Mouse (Mus musculus): ENCODE results near the gene Taf3. TPM values are rescaled to one million over a fixed set of nuclear protein-coding genes. Genes with fewer than 3 reads are reported as not detected.
A peak's percentile ranks its signal among the peaks of the same experiment; 100 is the strongest.

Gene Taf3
- total RNA-seq, 2 experiments from 2014 or later, result 13.9 to 15.4 TPM

DNA sequence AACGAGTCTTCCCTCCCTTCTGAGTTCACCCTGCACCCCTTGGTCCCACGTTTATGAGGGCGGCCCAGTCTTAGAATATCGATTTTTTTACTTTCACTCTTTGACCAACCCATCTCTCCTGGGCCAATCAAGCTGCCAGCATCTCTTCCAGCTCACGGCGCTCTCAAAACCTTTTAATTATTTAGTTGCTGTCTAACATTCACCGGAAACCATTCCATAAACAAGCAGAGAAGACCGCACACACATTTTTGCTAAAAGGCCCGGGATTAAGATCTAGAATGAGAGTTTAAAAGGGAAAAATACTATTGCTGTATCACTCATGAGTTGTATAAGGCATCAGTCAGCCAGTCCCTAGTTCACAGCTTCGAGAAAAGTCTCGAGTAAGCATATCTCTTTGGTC is 168.1 kb downstream of the Taf3 start:
- H3K27ac ChIP-seq, result no peak overlapping the region
- H3K4me3 ChIP-seq, result no peak overlapping the region
- no peak for TF ChIP-seq CTCF (conservative IDR thresholded peaks at IDR 0.05)

DNA sequence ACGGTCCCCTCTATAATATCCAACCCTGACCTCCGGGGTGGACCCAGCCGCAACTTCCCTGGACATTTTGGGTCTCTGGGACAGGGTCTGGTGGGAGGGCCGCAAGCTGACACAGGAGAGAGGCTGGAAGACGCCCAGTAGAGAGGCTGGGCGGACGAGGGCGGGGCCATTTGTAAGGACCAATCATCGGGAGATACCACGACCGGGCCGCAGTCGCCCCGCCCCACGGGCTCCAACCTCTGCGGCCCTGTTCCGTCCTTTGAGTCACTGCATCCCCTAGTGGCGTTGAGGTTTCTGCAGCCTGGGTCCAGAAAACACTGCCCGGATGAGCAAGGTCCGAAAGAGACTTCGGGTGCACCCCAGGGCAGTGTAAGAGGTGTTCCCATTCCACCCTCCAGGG is 168.9 kb downstream of the Taf3 start:
- Histone ChIP-seq H3K4me3 (peak overlapping the region; percentile 34), H3K27ac (no peak overlapping the region)
- TF ChIP-seq CTCF (conservative IDR thresholded peaks at IDR 0.05), result peak; percentile 79
- peak in 1 of 2 experiments; percentile 21 for DNase-seq (ENCODE audit: low spot score in 2 of 2)

More for the DNA sequence above, 168.1 kb downstream of the Taf3 start:
- no peak for DNase-seq (ENCODE audit: low spot score in 2 of 2)

DNA sequence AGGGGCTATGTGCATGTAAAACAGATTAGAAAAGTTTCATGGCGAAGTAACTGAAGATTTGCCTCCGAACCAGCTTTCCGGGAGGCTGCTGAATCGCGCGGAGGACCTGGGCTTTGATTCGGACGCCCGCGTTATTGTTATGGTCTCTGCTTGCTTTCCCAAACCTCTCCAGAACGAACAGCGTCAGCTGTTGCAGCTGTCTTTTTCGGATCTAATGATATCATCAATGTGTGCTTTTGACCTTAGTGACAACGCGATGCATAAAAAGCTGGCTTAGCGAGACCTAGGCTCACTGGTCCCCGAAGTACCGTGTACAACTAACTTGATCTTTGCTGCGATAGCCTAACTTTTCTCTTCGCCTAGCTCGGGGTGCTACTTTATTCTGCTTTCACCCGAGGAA is 169.3 kb downstream of the Taf3 start:
- TF ChIP-seq CTCF (conservative IDR thresholded peaks at IDR 0.05), result no peak
- Histone ChIP-seq H3K4me3 (peak overlapping the region; percentile 34), H3K27ac (no peak overlapping the region)
- no peak for DNase-seq (ENCODE audit: low spot score in 2 of 2)

DNA sequence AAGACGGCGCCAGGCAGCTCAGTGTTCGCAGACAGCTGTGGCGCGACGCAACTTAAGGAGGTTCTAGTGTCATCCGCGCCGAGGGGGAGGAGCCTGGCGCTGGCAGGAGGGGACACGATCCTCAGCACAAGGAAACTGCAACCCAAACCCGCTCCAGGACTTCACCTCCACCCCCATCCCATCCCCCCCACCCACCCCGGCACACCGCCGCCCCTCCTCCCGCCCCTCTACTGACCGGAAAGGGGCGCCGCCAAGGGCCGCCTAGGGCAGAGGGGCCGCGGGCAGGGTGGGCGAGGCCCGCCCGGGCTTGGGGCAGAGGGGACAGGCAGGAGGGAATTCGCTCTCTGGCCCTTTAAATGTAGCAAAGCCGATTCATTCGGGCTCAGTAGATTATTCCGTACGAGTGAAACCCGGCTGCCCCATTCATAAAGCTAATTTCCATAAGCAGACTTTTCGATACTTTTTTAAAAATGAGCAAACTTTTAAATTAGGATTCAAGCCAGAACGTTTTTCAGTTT is 169.8 kb downstream of the Taf3 start:
- Histone ChIP-seq H3K4me3 (peak overlapping the region; percentile 34), H3K27ac (no peak overlapping the region)
- TF ChIP-seq CTCF (conservative IDR thresholded peaks at IDR 0.05), result no peak
- DNase-seq (ENCODE audit: low spot score in 2 of 2), result no peak

DNA sequence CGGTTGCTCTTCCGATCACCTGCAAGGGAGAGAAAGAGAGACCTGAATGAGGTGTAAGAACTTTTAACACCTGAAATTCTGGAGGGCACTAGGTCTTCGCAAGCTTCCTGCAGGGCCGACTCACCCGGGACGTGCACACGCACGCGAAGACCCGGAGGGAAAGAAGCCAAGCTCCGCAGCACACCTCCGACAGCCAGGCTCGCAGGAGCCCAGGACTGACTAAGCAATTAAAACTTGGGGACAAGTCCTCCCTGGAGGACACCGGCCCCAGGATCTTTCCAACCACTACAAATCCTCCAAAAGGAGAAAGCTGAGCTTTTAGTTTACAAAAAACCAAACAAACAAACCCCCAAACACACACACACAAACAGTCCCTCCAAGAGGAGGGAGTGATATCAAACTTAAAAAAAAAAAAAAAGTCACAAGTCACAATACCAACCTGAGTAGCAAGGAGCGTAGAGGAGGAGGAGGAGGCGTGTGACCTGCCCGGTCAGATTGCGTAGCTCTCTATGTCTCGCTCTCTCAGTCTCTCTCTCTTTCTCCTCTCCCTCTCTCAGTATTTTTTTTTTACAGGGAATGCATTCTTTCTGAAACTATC is 170.3 kb downstream of the Taf3 start:
- DNase-seq (ENCODE audit: low spot score in 2 of 2), result no peak
- no peak for TF ChIP-seq CTCF (conservative IDR thresholded peaks at IDR 0.05)
- Histone ChIP-seq H3K27ac (no peak overlapping the region), H3K4me3 (peak overlapping the region; percentile 34; the same call in 1 of the 2 replicates)

DNA sequence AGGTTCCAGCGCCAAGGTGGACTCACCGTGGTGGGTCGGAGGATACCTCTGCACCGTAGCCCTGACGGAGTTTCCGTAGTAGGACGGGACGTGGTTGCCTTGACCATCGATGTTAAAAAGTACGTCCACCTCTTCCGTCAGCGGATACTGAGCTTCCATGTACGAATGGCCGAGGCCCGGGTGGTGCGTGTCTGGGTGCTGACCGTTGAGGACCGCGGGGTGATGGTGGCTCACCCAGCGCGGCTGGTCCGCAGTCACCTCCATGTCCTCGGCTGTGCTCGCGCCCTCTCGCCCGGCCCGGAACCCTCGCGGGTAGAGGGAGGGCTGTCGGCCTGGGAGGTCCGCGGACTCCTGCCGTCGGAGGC is 171.1 kb downstream of the Taf3 start:
- TF ChIP-seq CTCF (conservative IDR thresholded peaks at IDR 0.05), result no peak
- Histone ChIP-seq H3K27ac (no peak overlapping the region), H3K4me3 (peak overlapping the region; percentile 15; the same call in 1 of the 2 replicates)
- DNase-seq (ENCODE audit: low spot score in 2 of 2), result no peak

DNA sequence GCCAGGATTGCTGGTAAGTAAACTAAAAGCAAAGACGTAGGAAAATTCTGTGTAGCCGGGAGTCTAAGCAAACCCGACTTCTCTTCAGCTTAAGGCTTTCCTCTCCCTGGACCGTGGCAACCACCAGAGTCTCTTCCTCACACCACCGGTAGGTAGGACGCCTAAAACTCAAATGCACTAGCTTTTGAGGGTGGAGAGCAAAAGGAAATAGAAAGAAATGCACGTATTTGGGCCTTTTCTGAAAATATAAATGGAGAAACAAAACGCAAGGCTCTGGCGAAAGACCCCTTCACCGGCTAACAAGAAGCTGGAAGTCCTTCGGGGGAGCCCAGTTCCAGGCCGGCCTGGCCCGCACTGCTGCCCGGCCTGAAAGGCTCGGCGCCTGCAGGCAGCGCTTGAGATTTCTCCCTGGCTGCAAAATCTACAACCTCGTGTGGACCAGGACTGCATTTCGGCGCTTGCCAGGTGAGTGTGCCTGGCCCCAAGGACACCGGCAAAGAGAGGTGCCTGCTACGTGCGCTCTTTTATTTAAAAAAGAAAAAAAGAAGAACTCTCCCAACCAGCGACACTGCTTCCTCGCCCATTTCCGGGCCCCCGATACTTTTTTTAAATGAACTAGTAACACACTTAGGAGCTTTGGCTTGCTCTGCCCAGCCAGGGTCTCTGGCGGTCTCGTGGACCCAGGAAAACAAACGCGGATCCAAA is 171.6 kb downstream of the Taf3 start:
- Histone ChIP-seq H3K4me3 (peak overlapping the region; percentile 15; the same call in 1 of the 2 replicates), H3K27ac (no peak overlapping the region)
- no peak for TF ChIP-seq CTCF (conservative IDR thresholded peaks at IDR 0.05)
- no peak for DNase-seq (ENCODE audit: low spot score in 2 of 2)

DNA sequence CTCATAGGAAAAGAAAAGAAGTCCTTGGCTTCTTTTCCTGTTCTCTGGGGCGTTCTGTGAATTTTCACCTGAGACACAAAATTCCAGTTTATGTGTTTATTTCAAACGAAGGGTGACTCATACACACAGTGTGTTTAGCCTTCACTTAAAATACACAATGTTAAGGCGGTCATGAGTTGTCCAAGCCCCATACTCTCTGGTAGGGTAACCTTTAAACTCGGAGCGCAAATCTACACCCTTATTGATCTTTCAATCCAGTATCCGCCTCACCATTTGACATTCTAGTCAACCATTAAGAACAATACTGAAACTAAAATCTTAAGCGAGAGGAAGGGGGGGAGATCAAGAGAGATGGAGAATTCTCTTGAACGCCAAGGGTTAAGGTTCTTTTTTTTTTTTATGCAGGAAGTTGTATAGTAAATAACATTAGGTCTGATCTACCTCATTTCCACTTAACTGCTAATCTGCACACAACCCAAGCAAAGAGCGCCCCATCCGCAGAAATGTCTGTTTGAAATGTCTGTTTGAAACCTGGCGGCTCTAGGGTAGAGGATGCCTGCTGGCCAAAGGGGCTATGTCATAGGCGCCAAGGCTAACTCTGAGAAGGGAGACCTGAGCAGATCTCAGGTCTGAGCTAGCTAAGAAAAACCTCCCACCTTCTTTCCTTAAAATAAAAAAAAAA is 172.6 kb downstream of the Taf3 start:
- TF ChIP-seq CTCF (conservative IDR thresholded peaks at IDR 0.05), result no peak
- H3K4me3 ChIP-seq, result no peak overlapping the region
- H3K27ac ChIP-seq, result no peak overlapping the region
- no peak for DNase-seq (ENCODE audit: low spot score in 2 of 2)

DNA sequence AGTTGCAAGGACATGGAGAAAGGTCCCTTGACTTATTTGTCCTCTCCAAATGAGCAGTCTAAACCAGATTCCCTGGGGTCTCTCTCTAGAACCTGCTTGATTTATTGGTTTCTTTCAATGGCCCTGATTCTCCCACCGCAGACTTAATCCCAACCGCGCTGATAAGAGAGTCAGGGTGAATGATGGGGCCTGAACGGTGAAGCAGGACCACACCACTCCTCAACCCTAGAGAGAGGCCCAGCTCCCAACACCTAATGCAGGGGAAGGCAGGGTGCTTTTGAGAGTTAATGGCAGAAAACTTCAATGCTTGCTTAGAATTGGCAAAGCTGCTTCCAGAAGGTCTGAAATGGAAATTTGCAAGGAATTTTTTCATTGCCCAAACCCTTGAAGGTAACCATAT is 173.2 kb downstream of the Taf3 start:
- no peak overlapping the region for H3K27ac ChIP-seq
- no peak for TF ChIP-seq CTCF (conservative IDR thresholded peaks at IDR 0.05)
- no peak overlapping the region for H3K4me3 ChIP-seq
- no peak for DNase-seq (ENCODE audit: low spot score in 2 of 2)

DNA sequence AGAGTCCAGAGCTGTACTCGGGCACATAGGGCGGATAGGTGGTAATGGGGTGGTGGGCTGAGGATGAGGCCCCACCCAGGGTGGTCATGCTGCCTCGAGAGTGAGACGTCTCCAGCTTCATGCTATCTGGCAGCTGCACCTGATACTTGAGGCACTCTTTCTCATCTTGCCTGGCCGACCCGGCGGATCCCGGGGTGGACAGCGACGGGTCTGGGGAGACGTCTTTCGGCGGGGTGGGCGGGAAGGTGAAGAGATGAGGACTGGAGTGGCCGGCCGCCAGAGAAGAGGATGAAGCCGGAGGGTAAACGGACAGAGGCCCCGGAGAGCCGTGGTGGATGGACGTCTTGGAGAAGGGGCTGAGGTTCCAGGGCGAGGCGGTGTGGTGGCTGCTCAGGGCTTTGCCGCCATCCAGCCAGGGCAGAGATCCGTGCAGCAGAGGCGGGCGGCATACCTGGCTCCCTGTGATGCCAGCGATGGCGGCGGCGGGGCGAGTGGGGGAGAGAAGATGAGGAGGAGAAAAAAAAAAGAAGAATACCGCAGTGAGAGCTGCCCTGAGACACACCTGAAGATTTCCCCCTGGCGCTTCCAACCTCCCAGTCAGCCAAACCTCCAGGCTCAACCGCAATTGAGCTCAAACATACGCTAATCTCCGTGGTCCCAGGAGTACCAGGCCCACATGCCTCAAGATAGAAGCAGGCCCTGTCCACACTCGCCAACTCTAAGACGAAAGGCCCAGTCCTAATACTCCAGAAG is 173.8 kb downstream of the Taf3 start:
- Histone ChIP-seq H3K27ac (no peak overlapping the region), H3K4me3 (no peak overlapping the region)
- no peak for DNase-seq (ENCODE audit: low spot score in 2 of 2)
- TF ChIP-seq CTCF (conservative IDR thresholded peaks at IDR 0.05), result no peak

DNA sequence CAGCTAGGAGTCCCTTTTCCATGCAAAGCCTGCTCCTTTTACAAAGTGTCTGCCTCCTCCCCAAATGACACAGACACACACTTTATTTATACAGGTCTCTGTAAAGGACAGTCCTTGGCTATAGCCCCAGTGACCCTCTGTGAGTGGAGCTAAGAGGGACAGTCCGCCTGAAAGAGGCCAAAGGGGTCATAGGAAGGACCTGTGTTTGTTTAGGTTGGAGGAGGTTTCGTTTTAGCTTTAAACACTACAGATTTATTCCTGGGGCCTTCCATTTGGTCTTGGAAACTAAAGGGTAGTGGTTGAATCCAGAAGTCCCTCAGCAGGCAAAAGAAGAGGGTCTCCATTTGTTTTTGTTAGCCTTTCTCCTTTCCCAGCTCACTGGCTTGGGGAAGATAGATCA is 174.6 kb downstream of the Taf3 start:
- no peak overlapping the region for H3K27ac ChIP-seq
- TF ChIP-seq CTCF (conservative IDR thresholded peaks at IDR 0.05), result no peak
- no peak for DNase-seq (ENCODE audit: low spot score in 2 of 2)
- no peak overlapping the region for H3K4me3 ChIP-seq

DNA sequence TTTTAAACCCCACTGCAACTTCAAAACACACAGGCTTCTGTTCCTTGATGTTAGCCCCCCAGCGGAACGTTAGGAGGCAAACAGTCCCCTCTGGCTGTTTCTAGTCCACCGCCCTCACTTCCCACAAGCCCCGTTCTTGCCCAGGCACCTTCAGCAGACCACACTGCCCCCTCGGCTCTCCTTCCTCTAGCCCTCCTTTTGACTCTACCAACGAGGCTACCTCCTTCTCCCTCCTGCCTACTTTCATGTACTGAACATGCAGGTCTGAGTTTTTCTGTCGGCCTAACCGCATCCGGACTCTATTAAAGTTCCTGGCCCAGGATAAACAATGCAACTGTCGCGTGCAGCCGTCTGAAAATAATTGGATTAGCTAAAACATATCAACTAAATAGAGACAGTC is 175.7 kb downstream of the Taf3 start:
- DNase-seq (ENCODE audit: low spot score in 2 of 2), result no peak
- no peak for TF ChIP-seq CTCF (conservative IDR thresholded peaks at IDR 0.05)
- Histone ChIP-seq H3K4me3 (no peak overlapping the region), H3K27ac (no peak overlapping the region)

DNA sequence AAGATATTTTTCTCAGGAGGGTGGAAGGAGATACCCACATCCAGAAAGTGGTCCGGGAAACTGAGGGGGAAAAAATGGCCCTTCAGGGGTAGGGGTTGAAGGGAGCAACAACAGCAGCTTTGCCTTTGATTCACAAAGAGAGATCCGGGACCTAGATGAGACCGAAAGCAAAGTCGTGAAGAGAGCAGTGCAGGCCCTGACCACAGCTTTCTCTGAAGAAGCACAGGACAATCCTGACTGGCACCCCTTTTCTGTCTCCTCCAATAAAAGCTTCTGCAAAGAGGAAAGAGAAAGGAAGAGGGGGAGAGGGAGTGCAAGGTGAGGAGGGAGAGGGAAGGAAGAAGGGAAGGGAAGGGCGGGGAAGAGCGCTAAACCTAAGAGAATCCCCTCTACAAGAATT is 176.6 kb downstream of the Taf3 start:
- no peak overlapping the region for H3K4me3 ChIP-seq
- no peak overlapping the region for H3K27ac ChIP-seq
- no peak for TF ChIP-seq CTCF (conservative IDR thresholded peaks at IDR 0.05)
- no peak for DNase-seq (ENCODE audit: low spot score in 2 of 2)
